Mouse (Mus musculus): ENCODE data around the gene Top1.

GRCm38 (mm10) chr2:160649072-160649471 lies 3.4 kb downstream of the Top1 start:
- no peak for TF ChIP-seq CTCF (IDR thresholded peaks at IDR 0.05; ENCODE audit: borderline replicate concordance, control insufficient read depth, extremely low read depth, insufficient read depth, low read length, poor library complexity)
- TF ChIP-seq POLR2A (IDR thresholded peaks at IDR 0.05; ENCODE audit: control insufficient read depth, extremely low read depth, insufficient read depth, low read length, poor library complexity): no peak

Data from thymus, adult 2 months (tissue).